Mouse (Mus musculus): ENCODE results near the gene Plekhm1.

DNA sequence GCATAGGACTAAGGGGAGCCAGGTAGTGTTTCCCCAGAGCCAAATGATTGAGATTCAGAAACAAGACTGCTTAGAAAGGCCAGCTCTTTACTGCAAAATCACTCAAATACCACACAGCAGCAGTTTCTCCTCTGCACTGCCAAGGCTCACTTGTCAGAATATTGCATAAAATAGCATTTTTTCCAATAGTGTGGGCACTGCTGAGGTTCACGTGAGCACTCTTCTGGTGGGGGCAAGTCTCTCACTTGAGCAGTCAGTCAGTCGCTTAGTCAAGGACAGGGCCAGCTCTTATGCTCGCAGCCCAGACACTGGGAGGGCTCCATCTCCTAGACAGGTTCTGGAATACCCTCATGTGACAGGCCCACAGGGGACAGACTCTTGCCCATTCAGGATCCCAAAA is 47.5 kb downstream of the Plekhm1 start:
- TF ChIP-seq CTCF (IDR thresholded peaks at IDR 0.05; ENCODE audit: borderline replicate concordance, insufficient read depth, low read depth, low read length): no peak
- no peak for TF ChIP-seq POLR2A (IDR thresholded peaks at IDR 0.05; ENCODE audit: borderline replicate concordance, insufficient read depth, low read length)
